ENCODE assay signal across 9 mouse cellular contexts in the genomic region with DNA sequence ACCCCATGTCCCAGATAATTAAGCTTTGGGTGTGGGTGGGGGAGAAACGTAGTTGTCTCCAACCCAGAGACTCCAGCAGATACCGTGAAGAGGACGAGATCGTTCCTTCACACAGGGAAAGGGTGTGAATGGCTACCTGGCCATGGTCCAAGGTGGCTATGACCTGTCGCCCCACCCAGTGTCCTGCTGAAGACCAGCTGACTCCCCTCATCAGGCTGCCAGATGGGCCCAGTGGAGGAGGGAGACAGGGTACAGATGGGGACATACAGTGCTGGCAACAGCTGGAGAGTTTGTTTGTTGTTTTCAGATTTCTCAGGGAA. TPM values are rescaled to one million over a fixed set of nuclear protein-coding genes. Genes with fewer than 3 reads are reported as not detected.
A peak's percentile ranks its signal among the peaks of the same experiment; 100 is the strongest.
DNase-seq lines count a peak whose midpoint lies in the region; ATAC-seq and TF ChIP-seq lines count a peak whose summit lies in the region.
"Had no signal": no experiment of that assay in that cellular context is flagged by ENCODE, and none has a peak within 500 bp of the region (broad histone marks: within the 10 kb centered on the region; RNA-seq: fewer than 3 reads in every experiment).

No protein-coding gene starts in this region.

- in situ Hi-C loops in ES-E14 (cut with MboI; ENCODE audit: low sequenced_read_pairs in 2 of 2, unreplicated experiment in 2 of 2), result no loop called here

- peak overlapping the region; percentile 31; the same call in 1 of the 2 replicates for H3K9ac ChIP-seq in ES-E14 (ENCODE audit: insufficient read depth, low read depth, low read length, poor library complexity, severe bottlenecking)
- peak overlapping the region; percentile 81 for H3K9ac ChIP-seq in hindbrain, postnatal 0 days (replicated peaks; ENCODE audit: low read length)

- H3K4me2 ChIP-seq in hindbrain, postnatal 0 days (ENCODE audit: low read depth, low read length), result peak overlapping the region; percentile 72

- no peak for TF ChIP-seq CTCF in hindbrain, postnatal 0 days (IDR thresholded peaks at IDR 0.05; ENCODE audit: low read depth)

- 81% methylated on average over 5 of the region's 5 CpGs for WGBS in hindbrain, postnatal 0 days

- H3K27me3 ChIP-seq in hindbrain, postnatal 0 days (ENCODE audit: insufficient read depth, low read length), result no peaks in the 10 kb centered on the region

- no peaks in the 10 kb centered on the region for H3K9me3 ChIP-seq in ES-E14 (ENCODE audit: control insufficient read depth, insufficient read depth, low read depth, low read length)
- H3K9me3 ChIP-seq in hindbrain, postnatal 0 days (ENCODE audit: low read length), result no peaks in the 10 kb centered on the region

- DNase-seq in ES-E14 (ENCODE audit: low read depth, low spot score), result no peak
- DNase-seq in cerebellum, adult 9-10 months, result peak; percentile 69
- no peak for DNase-seq in hindbrain, postnatal 0 days (ENCODE audit: low spot score)
- peak; percentile 46 for DNase-seq in lung, postnatal 14 days
- no peak for DNase-seq in adrenal gland, postnatal 14 days
- DNase-seq in adrenal gland, adult 8-10 months, result no peak
- no peak for DNase-seq in ovary, adult 18-20 months (ENCODE audit: low spot score)

- H3K4me3 ChIP-seq in ES-E14 (ENCODE audit: insufficient read depth in 1 of 2, low read depth in 1 of 2, low read length in 2 of 2, poor library complexity in 1 of 2, severe bottlenecking in 1 of 2), result peak overlapping the region; percentile 5 to 44; a peak in 3 of 4 replicates
- peak overlapping the region; percentile 61; the same call in 1 of the 2 replicates for H3K4me3 ChIP-seq in hindbrain, postnatal 0 days (ENCODE audit: low read length)

- H3K4me1 ChIP-seq in ES-E14 (ENCODE audit: control insufficient read depth in 2 of 2, insufficient read depth in 2 of 2, low read length in 2 of 2, poor library complexity in 1 of 2), result peaks cover 3 to 12% of the 10 kb centered on the region in 2 experiments; a peak in 2 of 4 replicates
- H3K4me1 ChIP-seq in hindbrain, postnatal 0 days (ENCODE audit: insufficient read depth, low read length), result peaks cover 12% of the 10 kb centered on the region

- H3K36me3 ChIP-seq in ES-E14 (ENCODE audit: control insufficient read depth, insufficient read depth, low read length, poor library complexity, severe bottlenecking), result peaks cover 5% of the 10 kb centered on the region; the same call in 1 of the 2 replicates
- H3K36me3 ChIP-seq in hindbrain, postnatal 0 days (ENCODE audit: insufficient read depth, low read length), result peaks cover 7% of the 10 kb centered on the region; the same call in 1 of the 2 replicates

- ATAC-seq in hindbrain, postnatal 0 days, result peak; percentile 5; the same call in 1 of the 2 replicates
- ATAC-seq in activated CD4-positive, CD25-positive, alpha-beta regulatory T cell, adult 4 months, result no peak

- no peak overlapping the region; the same call in 1 of the 2 replicates for H3K27ac ChIP-seq in ES-E14 (ENCODE audit: insufficient read depth, low read depth, low read length, poor library complexity, severe bottlenecking)
- 0 out of 2 replicates have a peak overlapping the region, but pooled peaks have one; percentile 58 for H3K27ac ChIP-seq in hindbrain, postnatal 0 days

TF ChIP-seq in ES-E14, 5 proteins besides CTCF, POLR2A, EP300 and RAD21:
- TF ChIP-seq CHD2 (IDR thresholded peaks at IDR 0.05; ENCODE audit: low read depth, low read length) (no peak), ZC3H11A (IDR thresholded peaks at IDR 0.05; ENCODE audit: borderline replicate concordance, low read depth, low read length) (no peak), MAFK (IDR thresholded peaks at IDR 0.05; ENCODE audit: insufficient read depth, low read depth, low read length) (no peak), HCFC1 (IDR thresholded peaks at IDR 0.05; ENCODE audit: borderline replicate concordance, insufficient read depth, low read length) (no peak), ZNF384 (IDR thresholded peaks at IDR 0.05; ENCODE audit: low read depth, low read length) (no peak)

RNA-seq across cellular contexts. Expression of a gene that starts 0.7 kb away (rescaled TPM):
- 4.9 TPM in 2 replicates for total RNA-seq in ES-E14 (2012; rRNA removed)
- total RNA-seq in hindbrain, postnatal 0 days (2014; rRNA removed), result 3.3 and 5.9 TPM in 2 replicates
- 2.7 and 3.0 TPM in 2 replicates for polyA plus RNA-seq in hindbrain, postnatal 0 days (2015; fragmentation: Nextera tagmentation; extraction: Ambion mirVana)
- 0.49 and 0.82 TPM in 2 replicates for total RNA-seq in adrenal gland, postnatal 14 days (2021)
- total RNA-seq in adrenal gland, adult 8-10 months (2022), result under 1 TPM; 0.38 to 0.81 (median 0.40) TPM
- polyA plus RNA-seq in activated CD4-positive, CD25-positive, alpha-beta regulatory T cell, adult 4 months (2017; shearing (Covaris generic)), result 1 to 10 TPM in 1 of 2 experiments, under 1 TPM in 1; 0.40 to 1.2 TPM

RNA-seq across cellular contexts. Expression of a gene that starts 0.8 kb away (rescaled TPM):
- 17.7 and 18.9 TPM in 2 replicates for total RNA-seq in ES-E14 (2012; rRNA removed)
- total RNA-seq in hindbrain, postnatal 0 days (2014; rRNA removed), result 66.2 and 75.1 TPM in 2 replicates
- polyA plus RNA-seq in hindbrain, postnatal 0 days (2015; fragmentation: Nextera tagmentation; extraction: Ambion mirVana), result 47.1 and 49.6 TPM in 2 replicates
- total RNA-seq in adrenal gland, postnatal 14 days (2021), result 23.8 and 31.0 TPM in 2 replicates
- 10 to 100 TPM; 33.9 to 51.2 (median 40.3) TPM for total RNA-seq in adrenal gland, adult 8-10 months (2022)
- 10 to 100 TPM; 14.9 to 16.0 TPM for polyA plus RNA-seq in activated CD4-positive, CD25-positive, alpha-beta regulatory T cell, adult 4 months (2017; shearing (Covaris generic))

RNA-seq across cellular contexts. Expression of a gene that starts 22.7 kb away (rescaled TPM):
- 1.5 and 2.0 TPM in 2 replicates for total RNA-seq in ES-E14 (2012; rRNA removed)
- total RNA-seq in hindbrain, postnatal 0 days (2014; rRNA removed), result 0.72 TPM in 1 of 2 replicates, not detected in the other
- polyA plus RNA-seq in hindbrain, postnatal 0 days (2015; fragmentation: Nextera tagmentation; extraction: Ambion mirVana), result 0.41 and 0.68 TPM in 2 replicates
- total RNA-seq in adrenal gland, postnatal 14 days (2021), result 0.44 and 1.1 TPM in 2 replicates
- under 1 TPM; 0.10 to 0.86 (median 0.34) TPM for total RNA-seq in adrenal gland, adult 8-10 months (2022)
- 1 to 10 TPM; 8.2 to 9.0 TPM for polyA plus RNA-seq in activated CD4-positive, CD25-positive, alpha-beta regulatory T cell, adult 4 months (2017; shearing (Covaris generic))
- total RNA-seq: left cerebral cortex, postnatal 10 days had no signal

RNA-seq across cellular contexts. Expression of a gene that starts 36.5 kb away (rescaled TPM):
- total RNA-seq in ES-E14 (2012; rRNA removed), result 7.0 and 9.9 TPM in 2 replicates
- total RNA-seq in hindbrain, postnatal 0 days (2014; rRNA removed), result 2.3 and 3.2 TPM in 2 replicates
- polyA plus RNA-seq in hindbrain, postnatal 0 days (2015; fragmentation: Nextera tagmentation; extraction: Ambion mirVana), result 11.5 and 15.5 TPM in 2 replicates
- 0.67 and 1.2 TPM in 2 replicates for total RNA-seq in adrenal gland, postnatal 14 days (2021)
- total RNA-seq in adrenal gland, adult 8-10 months (2022), result 1 to 10 TPM in 2 of 4 experiments, under 1 TPM in 2; 0.75 to 2.9 (median 1.2) TPM
- 1 to 10 TPM in 1 of 2 experiments, not detected in 1; 1.1 TPM for polyA plus RNA-seq in activated CD4-positive, CD25-positive, alpha-beta regulatory T cell, adult 4 months (2017; shearing (Covaris generic))

RNA-seq across cellular contexts. Expression of a gene that starts 43.9 kb away (rescaled TPM):
- total RNA-seq in ES-E14 (2012; rRNA removed), result 53.5 and 62.0 TPM in 2 replicates
- total RNA-seq in hindbrain, postnatal 0 days (2014; rRNA removed), result 77.0 and 77.6 TPM in 2 replicates
- 18.4 and 18.5 TPM in 2 replicates for polyA plus RNA-seq in hindbrain, postnatal 0 days (2015; fragmentation: Nextera tagmentation; extraction: Ambion mirVana)
- 16.5 and 21.0 TPM in 2 replicates for total RNA-seq in adrenal gland, postnatal 14 days (2021)
- total RNA-seq in adrenal gland, adult 8-10 months (2022), result 10 to 100 TPM; 18.3 to 27.1 (median 23.8) TPM
- 10 to 100 TPM; 13.9 to 15.9 TPM for polyA plus RNA-seq in activated CD4-positive, CD25-positive, alpha-beta regulatory T cell, adult 4 months (2017; shearing (Covaris generic))

Comparison
In these comparisons a context has a peak if more than half of its experiments do, and no peak if none do; other contexts are left out.
1. DNase-seq: peak in cerebellum, adult 9-10 months (single experiment) and lung, postnatal 14 days (single experiment); none in ES-E14 (single experiment), hindbrain, postnatal 0 days (single experiment), adrenal gland, postnatal 14 days (single experiment), adrenal gland, adult 8-10 months (single experiment) and ovary, adult 18-20 months (single experiment).